In genomic region chr17:37270058-37270701, GRCm38 (mm10) we compare ENCODE assay signal across 8 mouse cellular contexts. TPM values are rescaled to one million over a fixed set of nuclear protein-coding genes. Genes with fewer than 3 reads are reported as not detected.
DNase-seq lines count a peak whose midpoint lies in the region; ATAC-seq and TF ChIP-seq lines count a peak whose summit lies in the region.

H2-M3 (plus strand) TSS chr17:37270220.

- peak; percentile 82 for DNase-seq in ZHBTc4 (ENCODE audit: low read depth, low spot score)
- peak; percentile 82 for DNase-seq in gastrocnemius, adult 2 months
- peak; percentile 92 for DNase-seq in hindbrain, postnatal 0 days (ENCODE audit: low spot score)
- peak; percentile 88 to 91 for DNase-seq in left cerebral cortex, adult 2 months (ENCODE audit: extremely low spot score in 1 of 2, low spot score in 2 of 2)
- peak; percentile 96 for DNase-seq in right cerebral cortex, adult 2 months (ENCODE audit: low spot score in 2 of 2)
- peak; percentile 89 for DNase-seq in urinary bladder, postnatal 14 days (ENCODE audit: low spot score)

- no peaks in the 10 kb centered on the region for H3K27me3 ChIP-seq in hindbrain, postnatal 0 days (ENCODE audit: insufficient read depth, low read length)

- peak within 1 kb of the TSS; percentile 97 for H3K4me2 ChIP-seq in hindbrain, postnatal 0 days (ENCODE audit: low read depth, low read length)

- H3K27ac ChIP-seq in gastrocnemius, adult 2 months: peak within 1 kb of the TSS; percentile 86
- no peak within 1 kb of the TSS for H3K27ac ChIP-seq in hindbrain, postnatal 0 days
- H3K27ac ChIP-seq in left cerebral cortex, adult 2 months: peak within 1 kb of the TSS; percentile 10; the same call in 1 of the 2 replicates

- H3K9me3 ChIP-seq in hindbrain, postnatal 0 days (ENCODE audit: low read length): no peaks in the 10 kb centered on the region

- no peak for TF ChIP-seq CTCF in gastrocnemius, adult 2 months (IDR thresholded peaks at IDR 0.05)
- no peak for TF ChIP-seq CTCF in hindbrain, postnatal 0 days (IDR thresholded peaks at IDR 0.05; ENCODE audit: low read depth)
- TF ChIP-seq CTCF in left cerebral cortex, adult 2 months (IDR thresholded peaks at IDR 0.05): no peak

- H3K4me3 ChIP-seq in gastrocnemius, adult 2 months: peak within 1 kb of the TSS; percentile 88
- peak within 1 kb of the TSS; percentile 55 for H3K4me3 ChIP-seq in hindbrain, postnatal 0 days (ENCODE audit: low read length)
- peak within 1 kb of the TSS; percentile 73 for H3K4me3 ChIP-seq in left cerebral cortex, adult 2 months

- H3K4me1 ChIP-seq in hindbrain, postnatal 0 days (ENCODE audit: insufficient read depth, low read length): no peaks in the 10 kb centered on the region

- intact Hi-C loops in gastrocnemius, adult 2 months (cut with DNase I): no loop called here
- intact Hi-C loops in left cerebral cortex, adult 2 months (cut with DNase I): no loop called here

- peak within 1 kb of the TSS; percentile 41 for H3K9ac ChIP-seq in hindbrain, postnatal 0 days (replicated peaks; ENCODE audit: low read length)

- ATAC-seq in common myeloid progenitor, adult 5-6 weeks (replicated peaks; ENCODE audit: low read depth, poor library complexity, severe bottlenecking): peak; percentile 89
- ATAC-seq in hindbrain, postnatal 0 days: peak; percentile 98
- peak; percentile 88 for ATAC-seq in megakaryocyte, adult 5-6 weeks (ENCODE audit: poor library complexity, severe bottlenecking)

- H3K36me3 ChIP-seq in hindbrain, postnatal 0 days (ENCODE audit: insufficient read depth, low read length): no peaks in the 10 kb centered on the region

- WGBS in hindbrain, postnatal 0 days: 4% methylated on average over 26 of the region's 26 CpGs

RNA-seq across cellular contexts. Expression of gene H2-M3, which starts in this region (rescaled TPM):
- total RNA-seq in common myeloid progenitor, adult 5-6 weeks (2017): 20.5 and 23.4 TPM in 2 replicates
- 1 to 10 TPM in 1 of 2 experiments, under 1 TPM in 1; 0.77 to 1.6 TPM for total RNA-seq in gastrocnemius, adult 2 months (2021)
- total RNA-seq in hindbrain, postnatal 0 days (2014; rRNA removed): 0.63 and 2.5 TPM in 2 replicates
- polyA plus RNA-seq in hindbrain, postnatal 0 days (2015; fragmentation: Nextera tagmentation; extraction: Ambion mirVana): 1.9 and 2.7 TPM in 2 replicates
- total RNA-seq in left cerebral cortex, adult 2 months (2021): 1 to 10 TPM; 3.1 to 3.6 TPM
- total RNA-seq in megakaryocyte, adult 5-6 weeks (2015): 17.4 and 20.9 TPM in 2 replicates
- total RNA-seq in megakaryocyte, adult 5-6 weeks (2017): 42.3 and 45.1 TPM in 2 replicates
